ENCODE assay signal across 13 mouse cellular contexts in genomic region chr8:122932561-122932959, GRCm38 (mm10).
DNase-seq lines count a peak whose midpoint lies in the region; ATAC-seq and TF ChIP-seq lines count a peak whose summit lies in the region.
"Had no signal": no experiment of that assay in that cellular context is flagged by ENCODE, and none has a peak within 500 bp of the region (broad histone marks: within the 10 kb centered on the region; RNA-seq: fewer than 3 reads in every experiment).

No protein-coding gene starts in this region.

- no peak overlapping the region for H3K4me3 ChIP-seq in embryonic facial prominence, embryonic 13.5 days
- H3K4me3 ChIP-seq in embryonic facial prominence, embryonic 10.5 days = no peak overlapping the region
- H3K4me3 ChIP-seq in layer of hippocampus, adult 2 months = no peak overlapping the region; the same call in 1 of the 2 replicates
- H3K4me3 ChIP-seq in cortical plate, adult 2 months (ENCODE audit: insufficient read depth, low read length) = no peak overlapping the region
- peak overlapping the region; percentile 50 for H3K4me3 ChIP-seq in megakaryocyte, embryonic 14.5 days (replicated peaks)
- no peak overlapping the region for H3K4me3 ChIP-seq in limb, embryonic 10.5 days
- H3K4me3 ChIP-seq: midbrain, embryonic 10.5 days had no signal

- H3K4me1 ChIP-seq in embryonic facial prominence, embryonic 13.5 days = peaks cover 50% of the 10 kb centered on the region
- peaks cover 15% of the 10 kb centered on the region for H3K4me1 ChIP-seq in embryonic facial prominence, embryonic 10.5 days
- peaks cover 34% of the 10 kb centered on the region for H3K4me1 ChIP-seq in cortical plate, adult 2 months (ENCODE audit: control insufficient read depth, insufficient read depth, low read length)
- H3K4me1 ChIP-seq in megakaryocyte, embryonic 14.5 days = peaks cover 100% of the 10 kb centered on the region
- peaks cover 6% of the 10 kb centered on the region; the same call in 1 of the 2 replicates for H3K4me1 ChIP-seq in limb, embryonic 10.5 days

- TF ChIP-seq CTCF in layer of hippocampus, adult 2 months (conservative IDR thresholded peaks at IDR 0.05) = no peak
- TF ChIP-seq CTCF in cortical plate, adult 2 months (IDR thresholded peaks at IDR 0.05; ENCODE audit: extremely low read depth, insufficient read depth, low read length) = no peak

- no peaks in the 10 kb centered on the region for H3K9me3 ChIP-seq in embryonic facial prominence, embryonic 13.5 days
- no peaks in the 10 kb centered on the region for H3K9me3 ChIP-seq in embryonic facial prominence, embryonic 10.5 days
- H3K9me3 ChIP-seq in megakaryocyte, embryonic 14.5 days = no peaks in the 10 kb centered on the region
- no peaks in the 10 kb centered on the region for H3K9me3 ChIP-seq in limb, embryonic 10.5 days (replicated peaks)
- H3K9me3 ChIP-seq: midbrain, embryonic 10.5 days had no signal

- 84% methylated on average over 2 of the region's 2 CpGs for WGBS in embryonic facial prominence, embryonic 13.5 days
- 89% methylated on average over 2 of the region's 2 CpGs for WGBS in embryonic facial prominence, embryonic 10.5 days
- 92% methylated on average over 2 of the region's 2 CpGs for whole genome bisulfite sequencing in limb, embryonic 10.5 days

- 0 out of 2 replicates have a peak overlapping the region, but pooled peaks have one; percentile 17 for H3K27ac ChIP-seq in embryonic facial prominence, embryonic 13.5 days
- no peak overlapping the region for H3K27ac ChIP-seq in embryonic facial prominence, embryonic 10.5 days (replicated peaks)
- H3K27ac ChIP-seq in layer of hippocampus, adult 2 months = peak overlapping the region; percentile 87
- peak overlapping the region; percentile 20; the same call in 1 of the 2 replicates for H3K27ac ChIP-seq in cortical plate, adult 2 months (ENCODE audit: insufficient read depth, low read length)
- H3K27ac ChIP-seq in limb, embryonic 10.5 days = no peak overlapping the region
- H3K27ac ChIP-seq: hindbrain, embryonic 14.5 days; kidney, postnatal 0 days; liver, embryonic 14.5 days; midbrain, embryonic 10.5 days had no signal

- TF ChIP-seq POLR2A in cortical plate, adult 2 months (IDR thresholded peaks at IDR 0.05; ENCODE audit: extremely low read depth, insufficient read depth, low read length) = no peak

- no peak for ATAC-seq in embryonic facial prominence, embryonic 13.5 days (ENCODE audit: insufficient number of reproducible peaks, insufficient read depth, low FRiP score, low TSS enrichment, low read depth)

- H3K4me2 ChIP-seq in embryonic facial prominence, embryonic 13.5 days = no peak overlapping the region
- H3K4me2 ChIP-seq: hindbrain, embryonic 14.5 days had no signal

- H3K27me3 ChIP-seq in embryonic facial prominence, embryonic 13.5 days = no peaks in the 10 kb centered on the region
- no peaks in the 10 kb centered on the region for H3K27me3 ChIP-seq in embryonic facial prominence, embryonic 10.5 days (replicated peaks; ENCODE audit: low read depth, poor library complexity, severe bottlenecking)
- no peaks in the 10 kb centered on the region for H3K27me3 ChIP-seq in megakaryocyte, embryonic 14.5 days (replicated peaks)
- H3K27me3 ChIP-seq in limb, embryonic 10.5 days (ENCODE audit: low read depth, poor library complexity, severe bottlenecking) = no peaks in the 10 kb centered on the region

- DNase-seq in embryonic facial prominence, embryonic 10.5 days (ENCODE audit: low spot score) = no peak
- DNase-seq in layer of hippocampus, adult 2 months (ENCODE audit: low spot score in 2 of 2) = no peak
- DNase-seq in layer of hippocampus, postnatal 10 days (ENCODE audit: low spot score in 2 of 2) = no peak
- no peak for DNase-seq in limb, embryonic 10.5 days (ENCODE audit: low spot score)
- no peak for DNase-seq in ovary, postnatal 36 days (ENCODE audit: low spot score)
- DNase-seq: right cerebral cortex, postnatal 4 days had no signal

- H3K9ac ChIP-seq in embryonic facial prominence, embryonic 13.5 days = no peak overlapping the region
- H3K9ac ChIP-seq: liver, embryonic 14.5 days had no signal

- H3K36me3 ChIP-seq in embryonic facial prominence, embryonic 13.5 days = no peaks in the 10 kb centered on the region
- peaks cover 12% of the 10 kb centered on the region; the same call in 1 of the 2 replicates for H3K36me3 ChIP-seq in embryonic facial prominence, embryonic 10.5 days (replicated peaks)
- peaks cover 32% of the 10 kb centered on the region for H3K36me3 ChIP-seq in megakaryocyte, embryonic 14.5 days (replicated peaks; ENCODE audit: low read length)
- 0 out of 2 replicates have a peak, but pooled peaks cover 3% of the 10 kb centered on the region for H3K36me3 ChIP-seq in limb, embryonic 10.5 days

Comparison
In these comparisons a context has a peak if more than half of its experiments do, and no peak if none do; other contexts are left out.
1. H3K27ac ChIP-seq: peak in embryonic facial prominence, embryonic 13.5 days (single experiment), layer of hippocampus, adult 2 months (single experiment) and cortical plate, adult 2 months (single experiment); none in embryonic facial prominence, embryonic 10.5 days (single experiment) and limb, embryonic 10.5 days (single experiment).